Comparison of ENCODE assay signal across 21 mouse cellular contexts in genomic region chr5:25723016-25723415, GRCm38 (mm10). TPM values are rescaled to one million over a fixed set of nuclear protein-coding genes. Genes with fewer than 3 reads are reported as not detected.
A peak's percentile ranks its signal among the peaks of the same experiment; 100 is the strongest.
DNase-seq lines count a peak whose midpoint lies in the region; ATAC-seq lines count a peak whose summit lies in the region.
"Had no signal": no experiment of that assay in that cellular context is flagged by ENCODE, and none has a peak within 500 bp of the region (broad histone marks: within the 10 kb centered on the region; RNA-seq: fewer than 3 reads in every experiment).

No protein-coding gene starts in this region.

- H3K9me3 ChIP-seq in forebrain, embryonic 16.5 days (ENCODE audit: control insufficient read depth, low read length) = no peaks in the 10 kb centered on the region
- no peaks in the 10 kb centered on the region for H3K9me3 ChIP-seq in forebrain, embryonic 13.5 days (replicated peaks)
- no peaks in the 10 kb centered on the region for H3K9me3 ChIP-seq in intestine, embryonic 16.5 days (ENCODE audit: control insufficient read depth, low read length)
- H3K9me3 ChIP-seq: heart, embryonic 15.5 days; hindbrain, embryonic 10.5 days; stomach, embryonic 15.5 days had no signal

- H3K27me3 ChIP-seq in forebrain, embryonic 16.5 days (replicated peaks; ENCODE audit: control insufficient read depth, insufficient read depth, low read length) = no peaks in the 10 kb centered on the region
- no peaks in the 10 kb centered on the region for H3K27me3 ChIP-seq in forebrain, embryonic 13.5 days
- no peaks in the 10 kb centered on the region for H3K27me3 ChIP-seq in intestine, embryonic 16.5 days (replicated peaks; ENCODE audit: control insufficient read depth, insufficient read depth, low read length)
- H3K27me3 ChIP-seq: heart, embryonic 15.5 days; stomach, embryonic 15.5 days had no signal

- no peak overlapping the region for H3K4me2 ChIP-seq in forebrain, embryonic 16.5 days (ENCODE audit: low read length)
- H3K4me2 ChIP-seq in forebrain, embryonic 13.5 days = no peak overlapping the region
- H3K4me2 ChIP-seq in intestine, embryonic 16.5 days (ENCODE audit: low read depth, low read length) = no peak overlapping the region
- H3K4me2 ChIP-seq: heart, embryonic 15.5 days; liver, embryonic 11.5 days; stomach, embryonic 15.5 days had no signal

- no peak overlapping the region for H3K4me3 ChIP-seq in forebrain, embryonic 16.5 days (replicated peaks; ENCODE audit: low read length)
- no peak overlapping the region for H3K4me3 ChIP-seq in forebrain, embryonic 13.5 days
- H3K4me3 ChIP-seq in intestine, embryonic 16.5 days (ENCODE audit: low read length) = no peak overlapping the region
- H3K4me3 ChIP-seq: gastrocnemius, adult 2 months; heart, embryonic 15.5 days; hindbrain, embryonic 10.5 days; megakaryocyte, embryonic 14.5 days; stomach, embryonic 15.5 days had no signal

- 0 out of 2 replicates have a peak, but pooled peaks have one; percentile 26 for ATAC-seq in forebrain, embryonic 16.5 days
- ATAC-seq in forebrain, embryonic 13.5 days = no peak
- no peak for ATAC-seq in intestine, embryonic 16.5 days
- ATAC-seq: Patski had no signal

- 56% methylated on average over 2 of the region's 2 CpGs for WGBS in forebrain, embryonic 16.5 days
- 73% methylated on average over 2 of the region's 2 CpGs for WGBS in forebrain, embryonic 13.5 days
- WGBS in intestine, embryonic 16.5 days = 78% methylated on average over 2 of the region's 2 CpGs

- peak; percentile 20 for DNase-seq in layer of hippocampus, adult 11-12 months (ENCODE audit: low spot score)
- DNase-seq in layer of hippocampus, postnatal 36 days = no peak
- DNase-seq in brain, adult 2 months (ENCODE audit: low read depth, low spot score) = peak; percentile 79
- peak; percentile 44 for DNase-seq in telencephalon, adult 2 months (ENCODE audit: low read depth, low spot score)
- DNase-seq: cerebellum, adult 11-12 months; gastrocnemius, adult 2 months; kidney, adult 2 months; kidney, postnatal 10 days; lung, adult 2 months; right cerebral cortex, postnatal 25 days; thymus, adult 2 months had no signal

- H3K27ac ChIP-seq in forebrain, embryonic 16.5 days (ENCODE audit: low read length) = no peak overlapping the region
- H3K27ac ChIP-seq in forebrain, embryonic 13.5 days = no peak overlapping the region
- no peak overlapping the region for H3K27ac ChIP-seq in intestine, embryonic 16.5 days (ENCODE audit: low read length)
- H3K27ac ChIP-seq: gastrocnemius, adult 2 months; heart, embryonic 15.5 days; hindbrain, embryonic 10.5 days; stomach, embryonic 15.5 days had no signal

- H3K9ac ChIP-seq in forebrain, embryonic 16.5 days (replicated peaks; ENCODE audit: low read depth, low read length) = no peak overlapping the region
- no peak overlapping the region for H3K9ac ChIP-seq in forebrain, embryonic 13.5 days
- no peak overlapping the region for H3K9ac ChIP-seq in intestine, embryonic 16.5 days (ENCODE audit: low read depth, low read length)
- H3K9ac ChIP-seq: heart, embryonic 15.5 days; stomach, embryonic 15.5 days had no signal

- H3K36me3 ChIP-seq in forebrain, embryonic 16.5 days (ENCODE audit: control insufficient read depth, insufficient read depth) = no peaks in the 10 kb centered on the region
- no peaks in the 10 kb centered on the region for H3K36me3 ChIP-seq in forebrain, embryonic 13.5 days (ENCODE audit: poor library complexity, severe bottlenecking)
- no peaks in the 10 kb centered on the region for H3K36me3 ChIP-seq in intestine, embryonic 16.5 days (ENCODE audit: control insufficient read depth, insufficient read depth, low read length)
- H3K36me3 ChIP-seq: heart, embryonic 15.5 days; hindbrain, embryonic 10.5 days; stomach, embryonic 15.5 days had no signal

- no peaks in the 10 kb centered on the region for H3K4me1 ChIP-seq in forebrain, embryonic 16.5 days (replicated peaks; ENCODE audit: control insufficient read depth, insufficient read depth, low read length)
- no peaks in the 10 kb centered on the region for H3K4me1 ChIP-seq in forebrain, embryonic 13.5 days
- no peaks in the 10 kb centered on the region for H3K4me1 ChIP-seq in intestine, embryonic 16.5 days (ENCODE audit: control insufficient read depth, insufficient read depth, low read length)
- H3K4me1 ChIP-seq: heart, embryonic 15.5 days; hindbrain, embryonic 10.5 days; stomach, embryonic 15.5 days had no signal

RNA-seq across cellular contexts. Expression of gene Xrcc2, which starts 17.4 kb away (rescaled TPM):
- 5.4 and 5.6 TPM in 2 replicates for polyA plus RNA-seq in forebrain, embryonic 16.5 days (2015; fragmentation: Nextera tagmentation; extraction: Ambion mirVana)
- 10.8 and 11.3 TPM in 2 replicates for polyA plus RNA-seq in forebrain, embryonic 13.5 days (2015; fragmentation: Nextera tagmentation; extraction: Ambion mirVana)
- 1 to 10 TPM; 5.2 to 6.8 TPM for total RNA-seq in layer of hippocampus, postnatal 36 days (2021)
- 4.3 and 4.4 TPM in 2 replicates for polyA plus RNA-seq in intestine, embryonic 16.5 days (2015; fragmentation: Nextera tagmentation; extraction: Ambion mirVana)

RNA-seq across cellular contexts. Expression of gene Actr3b, which starts 36.8 kb away (rescaled TPM):
- 50.8 and 57.8 TPM in 2 replicates for polyA plus RNA-seq in forebrain, embryonic 16.5 days (2015; fragmentation: Nextera tagmentation; extraction: Ambion mirVana)
- polyA plus RNA-seq in forebrain, embryonic 13.5 days (2015; fragmentation: Nextera tagmentation; extraction: Ambion mirVana) = 29.7 and 29.9 TPM in 2 replicates
- total RNA-seq in layer of hippocampus, postnatal 36 days (2021) = 100 to 1,000 TPM; 133 to 143 TPM
- 1.7 and 2.6 TPM in 2 replicates for polyA plus RNA-seq in intestine, embryonic 16.5 days (2015; fragmentation: Nextera tagmentation; extraction: Ambion mirVana)
- total RNA-seq: granulocyte monocyte progenitor cell, adult 5-6 weeks had no signal

Comparison
In these comparisons a context has a peak if more than half of its experiments do, and no peak if none do; other contexts are left out.
1. DNase-seq: peak in layer of hippocampus, adult 11-12 months (single experiment), brain, adult 2 months (single experiment) and telencephalon, adult 2 months (single experiment); none in layer of hippocampus, postnatal 36 days (0 of 2).